Comparison of ENCODE assay signal across 10 mouse cellular contexts in the genomic region with DNA sequence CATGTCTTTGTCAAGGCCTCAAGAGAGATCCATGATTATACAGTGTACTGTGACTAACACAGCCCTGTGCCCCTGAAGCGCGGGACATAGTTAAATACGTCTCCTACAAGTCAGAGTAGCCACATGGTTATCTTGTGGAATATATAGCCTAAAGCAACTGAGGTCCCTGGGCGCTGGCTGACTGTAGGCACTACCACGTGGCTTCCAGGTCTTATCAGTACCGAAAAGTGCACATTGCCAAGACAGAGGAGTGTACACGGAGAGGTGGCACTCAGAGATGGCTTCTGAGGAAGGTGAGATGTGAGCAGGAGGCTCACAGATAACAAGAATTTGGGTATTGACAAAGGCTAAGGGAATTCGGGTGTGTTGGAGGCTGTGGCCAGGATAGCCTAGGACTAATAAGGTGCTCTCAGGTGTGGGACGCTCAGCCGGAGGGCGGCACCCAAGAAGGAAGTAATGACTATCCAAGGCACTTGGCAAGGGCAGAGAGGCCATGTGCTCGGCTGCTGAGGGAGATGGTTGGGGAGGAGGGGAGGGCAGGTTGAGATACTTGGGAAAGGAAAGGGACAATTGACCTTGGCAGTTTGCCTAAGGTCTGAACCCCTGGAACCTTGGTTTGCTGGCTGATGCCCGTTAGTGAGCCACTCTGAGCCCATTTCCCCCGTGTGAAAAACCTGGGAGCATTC. TPM values are rescaled to one million over a fixed set of nuclear protein-coding genes. Genes with fewer than 3 reads are reported as not detected.
A peak's percentile ranks its signal among the peaks of the same experiment; 100 is the strongest.
DNase-seq lines count a peak whose midpoint lies in the region; ATAC-seq lines count a peak whose summit lies in the region.
"Had no signal": no experiment of that assay in that cellular context is flagged by ENCODE, and none has a peak within 500 bp of the region (broad histone marks: within the 10 kb centered on the region; RNA-seq: fewer than 3 reads in every experiment).

No protein-coding gene starts in this region.

- no peak for DNase-seq in heart, postnatal 25 days (ENCODE audit: low spot score)
- DNase-seq in c-Kit-positive CD71-positive TER-119-positive erythroid progenitor cells, embryonic 14.5 days (ENCODE audit: low spot score): peak; percentile 82
- DNase-seq in right cerebral cortex, postnatal 4 days: no peak
- DNase-seq in yolk sac, embryonic 10.5 days (ENCODE audit: low spot score): no peak
- DNase-seq in left cerebral cortex, postnatal 14 days (ENCODE audit: low spot score in 2 of 2): no peak
- DNase-seq: kidney, postnatal 14 days had no signal

- H3K4me1 ChIP-seq in heart, embryonic 16.5 days (ENCODE audit: control insufficient read depth, insufficient read depth, low read length): peaks cover 13% of the 10 kb centered on the region; the same call in 1 of the 2 replicates
- peaks cover 29% of the 10 kb centered on the region for H3K4me1 ChIP-seq in hindbrain, embryonic 15.5 days (replicated peaks)
- H3K4me1 ChIP-seq in midbrain, embryonic 16.5 days (ENCODE audit: control insufficient read depth, insufficient read depth, low read length): peaks cover 25% of the 10 kb centered on the region

- intact Hi-C loops in heart, postnatal 25 days (cut with DNase I): no loop called here
- intact Hi-C loops in left cerebral cortex, postnatal 14 days (cut with DNase I): no loop called here

- H3K4me2 ChIP-seq in heart, embryonic 16.5 days (ENCODE audit: low read depth, low read length): no peak overlapping the region
- no peak overlapping the region for H3K4me2 ChIP-seq in hindbrain, embryonic 15.5 days
- no peak overlapping the region for H3K4me2 ChIP-seq in midbrain, embryonic 16.5 days (ENCODE audit: low read length)

- no peaks in the 10 kb centered on the region for H3K9me3 ChIP-seq in heart, embryonic 16.5 days (replicated peaks; ENCODE audit: control insufficient read depth, low read length)
- H3K9me3 ChIP-seq in hindbrain, embryonic 15.5 days: no peaks in the 10 kb centered on the region
- no peaks in the 10 kb centered on the region for H3K9me3 ChIP-seq in midbrain, embryonic 16.5 days (replicated peaks; ENCODE audit: control insufficient read depth, low read length, poor library complexity, severe bottlenecking)

- 62% methylated on average over 14 of the region's 14 CpGs for WGBS in heart, embryonic 16.5 days
- WGBS in hindbrain, embryonic 15.5 days: 52% methylated on average over 14 of the region's 14 CpGs
- 59% methylated on average over 14 of the region's 14 CpGs for WGBS in midbrain, embryonic 16.5 days

- no peak overlapping the region for H3K4me3 ChIP-seq in heart, embryonic 16.5 days (ENCODE audit: low read length)
- H3K4me3 ChIP-seq in hindbrain, embryonic 15.5 days: no peak overlapping the region
- no peak overlapping the region for H3K4me3 ChIP-seq in midbrain, embryonic 16.5 days (ENCODE audit: low read depth, low read length)

- no peaks in the 10 kb centered on the region for H3K36me3 ChIP-seq in heart, embryonic 16.5 days (ENCODE audit: control insufficient read depth, insufficient read depth)
- H3K36me3 ChIP-seq in hindbrain, embryonic 15.5 days: no peaks in the 10 kb centered on the region
- H3K36me3 ChIP-seq in midbrain, embryonic 16.5 days (ENCODE audit: control insufficient read depth, insufficient read depth, low read length): no peaks in the 10 kb centered on the region

- H3K27ac ChIP-seq in heart, embryonic 16.5 days (ENCODE audit: low read length): no peak overlapping the region
- H3K27ac ChIP-seq in hindbrain, embryonic 15.5 days (replicated peaks): peak overlapping the region; percentile 66; the same call in 1 of the 2 replicates
- peak overlapping the region; percentile 69 for H3K27ac ChIP-seq in midbrain, embryonic 16.5 days (ENCODE audit: low read length)

- ATAC-seq in heart, embryonic 16.5 days (replicated peaks; ENCODE audit: extremely low read depth, insufficient read depth, low FRiP score): 0 out of 2 replicates have a peak, but pooled peaks have one; percentile 28
- no peak for ATAC-seq in hindbrain, embryonic 15.5 days (ENCODE audit: low FRiP score, low read depth)
- no peak for ATAC-seq in midbrain, embryonic 16.5 days

- no peaks in the 10 kb centered on the region for H3K27me3 ChIP-seq in heart, embryonic 16.5 days (ENCODE audit: control insufficient read depth, insufficient read depth, low read length)
- no peaks in the 10 kb centered on the region for H3K27me3 ChIP-seq in hindbrain, embryonic 15.5 days
- no peaks in the 10 kb centered on the region for H3K27me3 ChIP-seq in midbrain, embryonic 16.5 days (ENCODE audit: control insufficient read depth, insufficient read depth, low read depth, low read length)

- no peak overlapping the region for H3K9ac ChIP-seq in heart, embryonic 16.5 days (ENCODE audit: low read length)
- H3K9ac ChIP-seq in hindbrain, embryonic 15.5 days: no peak overlapping the region
- no peak overlapping the region for H3K9ac ChIP-seq in midbrain, embryonic 16.5 days (ENCODE audit: low read depth, low read length)

RNA-seq across cellular contexts. Expression of a gene that starts 17.6 kb away (rescaled TPM):
- polyA plus RNA-seq in heart, embryonic 16.5 days (2015; fragmentation: Nextera tagmentation; extraction: Ambion mirVana): 24.2 and 26.7 TPM in 2 replicates
- 10 to 100 TPM; 43.8 to 63.8 TPM for total RNA-seq in heart, postnatal 25 days (2021)
- 24.7 and 26.8 TPM in 2 replicates for polyA plus RNA-seq in hindbrain, embryonic 15.5 days (2015; fragmentation: Nextera tagmentation; extraction: Ambion mirVana)
- 19.9 and 21.6 TPM in 2 replicates for polyA plus RNA-seq in midbrain, embryonic 16.5 days (2015; fragmentation: Nextera tagmentation; extraction: Ambion mirVana)
- total RNA-seq in left cerebral cortex, postnatal 14 days (2021): 100 to 1,000 TPM; 168 to 175 TPM

RNA-seq across cellular contexts. Expression of a gene that starts 39.6 kb away (rescaled TPM):
- 0.18 TPM in 1 of 2 replicates, not detected in the other for polyA plus RNA-seq in heart, embryonic 16.5 days (2015; fragmentation: Nextera tagmentation; extraction: Ambion mirVana)
- not detected for total RNA-seq in heart, postnatal 25 days (2021)
- polyA plus RNA-seq in hindbrain, embryonic 15.5 days (2015; fragmentation: Nextera tagmentation; extraction: Ambion mirVana): not detected in 2 replicates
- 0.21 TPM in 1 of 2 replicates, not detected in the other for polyA plus RNA-seq in midbrain, embryonic 16.5 days (2015; fragmentation: Nextera tagmentation; extraction: Ambion mirVana)
- total RNA-seq in left cerebral cortex, postnatal 14 days (2021): not detected
- total RNA-seq: adrenal gland, postnatal 36 days had no signal
